Mouse (Mus musculus) MEL (cell line): ENCODE measurements around the gene Nsg2.

Experiments
- CTCF ChIP-seq, 3 experiments: IDR thresholded peaks in 2 of 3; conservative IDR thresholded peaks in 1 of 3; 2 replicates each; pipeline ENCODE4 v1.5.1; 2011 to 2012; ENCODE audit warnings: low read length in 3 of 3, low read depth in 2 of 3, mild to moderate bottlenecking in 2 of 3, improper control_type of control experiment in 1 of 3, inconsistent platforms in 1 of 3, mixed read lengths in 1 of 3, moderate library complexity in 1 of 3; ENCODE audit not compliant: control insufficient read depth in 1 of 3, insufficient read depth in 1 of 3, poor library complexity in 1 of 3, severe bottlenecking in 1 of 3
- GATA1 ChIP-seq: IDR thresholded peaks from 2 replicates; pipeline ENCODE4 v1.6.1; 2011; ENCODE audit warnings: low read depth, low read length, improper control_type of control experiment

DNA sequence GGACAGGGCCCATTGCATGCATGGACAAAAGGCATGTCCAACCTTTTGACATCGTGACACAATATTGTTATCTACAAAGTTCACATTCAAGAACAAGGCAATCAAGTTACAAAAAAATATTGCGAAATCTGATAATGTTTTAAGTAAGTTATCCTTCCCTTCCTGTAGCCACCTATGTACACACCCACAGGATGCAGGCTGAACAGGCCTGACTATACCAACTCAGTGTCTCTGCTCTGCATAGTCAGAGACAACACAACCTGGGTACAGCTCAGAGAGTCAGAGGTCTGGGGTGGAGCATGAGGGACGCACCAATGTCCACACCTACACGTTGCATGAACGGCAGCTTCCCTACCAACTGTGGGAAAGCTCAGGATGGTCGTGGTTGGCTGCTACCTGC is 96.1 kb downstream of the Nsg2 start:
- TF ChIP-seq GATA1 (no peak), CTCF (IDR thresholded peaks at IDR 0.05 in 2 of 3, conservative IDR thresholded peaks at IDR 0.05 in 1 of 3; ENCODE audit: control insufficient read depth in 1 of 3, insufficient read depth in 1 of 3, low read depth in 2 of 3, low read length in 3 of 3, poor library complexity in 1 of 3, severe bottlenecking in 1 of 3) (no peak)
